Mouse (Mus musculus) hindbrain, embryonic 15.5 days (tissue): ENCODE measurements at regions not wholly inside any gene's neighbourhood (a gene's known extent, or its start where the extent isn't known, plus 50 kb on each side); places are given as distances from the start of the nearest gene placed in this dataset.

Source experiments
- ATAC-seq: fragments of 200-750 bp; cut with Nextera tagmentation; 2 replicates; pipeline ENCODE4 v1.8.0; 2017; ENCODE audit warnings: low read depth, moderate number of reproducible peaks, moderate TSS enrichment; ENCODE audit not compliant: low FRiP score
- H3K27ac ChIP-seq: fragments of 300-500 bp; sonication (generic); replicated peaks from 2 replicates; pipeline ENCODE4 v1.5.1; 2015; ENCODE audit warnings: mild to moderate bottlenecking, inconsistent platforms
- H3K27me3 ChIP-seq: fragments of 300-500 bp; sonication (generic); 2 replicates; pipeline ENCODE4 v1.6.1; 2015; ENCODE audit warnings: control low read depth, inconsistent platforms
- H3K36me3 ChIP-seq: fragments of 300-500 bp; sonication (generic); 2 replicates; pipeline ENCODE4 v1.6.1; 2015; ENCODE audit warnings: control low read depth, inconsistent platforms
- H3K4me1 ChIP-seq: fragments of 300-500 bp; sonication (generic); replicated peaks from 2 replicates; pipeline ENCODE4 v1.6.1; 2015; ENCODE audit warnings: control low read depth, inconsistent platforms
- H3K4me2 ChIP-seq: fragments of 300-500 bp; sonication (generic); 2 replicates; pipeline ENCODE4 v1.6.1; 2015; ENCODE audit warnings: moderate library complexity, mild to moderate bottlenecking, inconsistent platforms
- H3K4me3 ChIP-seq: fragments of 300-500 bp; sonication (generic); 2 replicates; pipeline ENCODE4 v1.5.1; 2015; ENCODE audit warnings: mild to moderate bottlenecking, inconsistent platforms
- H3K9ac ChIP-seq: fragments of 300-500 bp; sonication (generic); 2 replicates; pipeline ENCODE4 v1.6.1; 2015; ENCODE audit warnings: inconsistent platforms
- H3K9me3 ChIP-seq: fragments of 300-500 bp; sonication (generic); 2 replicates; pipeline ENCODE4 v1.6.1; 2016; ENCODE audit warnings: control low read depth, inconsistent platforms
- WGBS: fragments of 180-500 bp; shearing (Covaris S2); methylation state at CpG from one replicate; pipeline ENCODE4 v1.1.7; 2015; 5-methylcytosine and 5-hydroxymethylcytosine counted together

DNA sequence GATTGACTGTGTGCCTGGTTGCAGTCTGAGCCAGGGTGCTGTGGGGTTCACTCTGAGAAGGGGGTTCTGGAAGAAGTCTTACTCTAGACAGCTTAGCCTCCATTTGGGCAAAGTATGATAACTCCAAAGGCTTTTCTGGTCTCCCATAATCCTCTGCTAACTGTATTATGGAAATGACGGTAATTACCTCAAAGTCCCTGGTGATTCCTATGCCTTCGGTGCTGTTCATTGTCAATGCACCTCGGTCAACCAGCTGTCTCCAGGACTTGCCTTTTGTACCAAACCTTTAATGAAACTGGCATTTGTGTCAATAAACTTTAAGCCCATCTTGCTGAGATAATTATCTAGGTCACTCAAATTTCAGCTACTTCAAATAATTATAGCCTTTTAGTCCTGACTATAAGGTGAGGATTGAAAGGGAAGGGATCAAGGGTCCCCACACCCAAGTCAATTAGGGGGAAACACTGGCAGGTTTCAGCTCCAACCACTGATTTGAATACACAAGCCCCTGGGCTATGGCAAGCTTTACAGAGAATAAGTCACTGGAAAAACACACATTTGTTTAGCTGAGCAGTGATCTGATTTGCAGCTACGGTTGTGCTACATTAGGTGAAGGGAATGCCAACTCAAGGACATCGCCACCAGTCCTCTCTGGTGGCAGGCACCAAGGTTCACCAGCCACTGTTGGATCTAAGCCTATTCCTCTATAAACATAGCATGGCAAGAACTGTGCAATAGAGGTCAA lies 177.5 kb downstream of the Cartpt start:
- Histone ChIP-seq H3K9ac (no peak overlapping the region), H3K4me2 (no peak overlapping the region; the same call in 1 of the 2 replicates), H3K9me3 (no peaks in the 10 kb centered on the region), H3K27ac (peak overlapping the region; percentile 50), H3K36me3 (no peaks in the 10 kb centered on the region), H3K4me1 (peaks cover 12% of the 10 kb centered on the region), H3K27me3 (no peaks in the 10 kb centered on the region), H3K4me3 (no peak overlapping the region)
- WGBS: 46% methylated on average over 5 of the region's 5 CpGs
- no peak for ATAC-seq

DNA sequence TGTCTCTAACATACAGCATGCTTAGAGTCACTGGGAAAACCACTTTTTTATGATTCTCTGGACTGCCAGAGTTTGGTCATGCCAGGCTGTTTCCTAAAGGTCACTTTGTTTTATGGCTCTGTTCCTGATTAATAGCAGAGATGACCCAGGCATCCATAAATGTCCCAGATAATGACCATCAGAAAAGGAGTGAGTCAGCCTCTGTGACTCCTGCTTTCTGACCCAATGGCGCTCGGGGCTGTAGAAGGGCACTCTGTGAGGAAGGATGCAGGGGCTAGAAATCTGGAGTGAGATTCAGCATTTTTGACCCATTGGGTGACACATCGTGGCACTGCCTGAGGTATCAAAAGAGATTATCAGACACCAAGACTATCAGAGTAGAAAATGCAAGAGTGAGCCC lies 180.3 kb downstream of the Cartpt start:
- H3K4me1 ChIP-seq: peaks cover 12% of the 10 kb centered on the region
- no peak overlapping the region for H3K4me2 ChIP-seq
- ATAC-seq: no peak
- WGBS: 93% methylated on average over 3 of the region's 3 CpGs
- no peaks in the 10 kb centered on the region for H3K27me3 ChIP-seq
- H3K27ac ChIP-seq: no peak overlapping the region
- H3K4me3 ChIP-seq: no peak overlapping the region
- no peaks in the 10 kb centered on the region for H3K36me3 ChIP-seq
- no peaks in the 10 kb centered on the region for H3K9me3 ChIP-seq
- no peak overlapping the region for H3K9ac ChIP-seq

DNA sequence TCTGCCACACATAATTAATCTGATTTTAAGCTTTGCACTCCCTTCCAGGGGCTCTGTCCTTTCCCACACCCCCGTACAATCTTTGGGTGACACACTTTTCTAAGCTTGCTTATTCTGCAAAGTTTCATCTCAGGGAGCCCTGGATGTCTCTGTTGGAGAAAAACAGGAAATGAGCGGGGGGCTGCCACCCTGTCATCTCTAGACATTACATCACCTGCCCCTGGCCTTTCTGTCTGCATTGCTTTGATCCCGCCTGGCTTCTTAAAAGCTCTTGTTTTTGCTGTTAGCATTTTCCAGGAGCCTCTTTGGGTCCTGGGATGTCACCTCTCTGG lies 180.2 kb upstream of the Map1b start:
- no peaks in the 10 kb centered on the region for H3K36me3 ChIP-seq
- H3K4me1 ChIP-seq: 0 out of 2 replicates have a peak, but pooled peaks cover 9% of the 10 kb centered on the region
- H3K27ac ChIP-seq: 0 out of 2 replicates have a peak overlapping the region, but pooled peaks have one; percentile 52
- H3K4me2 ChIP-seq: no peak overlapping the region
- no peak overlapping the region for H3K9ac ChIP-seq
- no peaks in the 10 kb centered on the region for H3K27me3 ChIP-seq
- H3K9me3 ChIP-seq: no peaks in the 10 kb centered on the region
- 59% methylated on average over 3 of the region's 3 CpGs for WGBS
- no peak for ATAC-seq
- no peak overlapping the region for H3K4me3 ChIP-seq

DNA sequence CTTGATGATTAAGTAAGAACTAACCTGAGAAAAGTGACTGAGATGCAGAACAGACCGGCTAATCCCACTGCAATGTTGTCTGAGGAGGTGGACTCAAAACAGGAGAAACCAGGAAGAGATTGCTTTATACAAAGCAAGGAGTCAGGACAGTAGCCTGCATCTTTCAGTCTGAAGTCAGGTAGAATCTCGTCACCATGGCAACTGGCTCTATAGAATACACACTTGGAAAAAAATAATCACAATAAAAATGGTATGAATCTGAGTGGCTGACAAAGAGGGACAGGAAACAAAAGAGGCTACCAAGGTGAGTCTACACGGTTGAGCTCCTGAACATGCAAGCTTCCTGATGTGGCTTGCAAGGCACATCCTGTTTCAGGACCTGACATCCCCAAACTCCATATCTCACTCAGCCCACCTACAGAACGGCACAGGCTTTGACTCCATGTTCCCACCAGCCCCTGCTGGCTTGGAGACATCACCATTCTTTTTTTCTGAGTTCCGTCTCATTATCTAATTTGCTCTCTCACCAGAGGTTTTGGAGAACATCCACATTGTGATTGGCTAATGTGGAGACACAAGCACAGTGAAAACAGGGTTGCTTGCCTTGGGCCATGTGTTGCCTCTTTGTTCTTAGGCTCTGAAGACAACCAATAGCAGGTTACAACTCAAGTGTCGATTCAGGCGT lies 179.7 kb upstream of the Map1b start:
- H3K9me3 ChIP-seq: no peaks in the 10 kb centered on the region
- no peaks in the 10 kb centered on the region for H3K36me3 ChIP-seq
- H3K9ac ChIP-seq: no peak overlapping the region
- H3K27me3 ChIP-seq: no peaks in the 10 kb centered on the region
- WGBS: 54% methylated on average over 7 of the region's 7 CpGs
- H3K4me1 ChIP-seq: 0 out of 2 replicates have a peak, but pooled peaks cover 9% of the 10 kb centered on the region
- H3K4me3 ChIP-seq: no peak overlapping the region
- peak overlapping the region; percentile 52; the same call in 1 of the 2 replicates for H3K27ac ChIP-seq
- ATAC-seq: no peak
- H3K4me2 ChIP-seq: no peak overlapping the region

DNA sequence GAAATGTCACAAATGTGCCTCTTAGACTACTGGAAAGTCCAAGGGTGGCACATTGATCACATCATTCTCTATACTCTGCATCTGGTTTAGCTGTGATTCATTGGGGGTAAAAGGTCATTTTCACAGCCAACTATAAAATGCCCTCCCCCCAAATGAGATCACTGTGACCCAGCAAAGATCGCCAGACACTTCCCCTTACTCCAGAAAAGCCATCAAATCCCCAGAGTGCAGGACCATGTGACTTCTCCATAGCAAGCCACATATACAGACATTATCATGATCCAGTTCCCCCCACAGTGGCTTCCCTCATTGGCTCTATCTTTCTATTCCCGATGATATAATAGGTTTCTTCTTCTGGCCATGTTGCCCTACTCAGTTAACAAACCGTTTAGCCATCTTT lies 163.6 kb upstream of the Map1b start:
- Histone ChIP-seq H3K4me1 (0 out of 2 replicates have a peak, but pooled peaks cover 6% of the 10 kb centered on the region), H3K36me3 (no peaks in the 10 kb centered on the region), H3K9me3 (no peaks in the 10 kb centered on the region), H3K27ac (no peak overlapping the region), H3K4me3 (no peak overlapping the region), H3K9ac (no peak overlapping the region), H3K4me2 (no peak overlapping the region), H3K27me3 (no peaks in the 10 kb centered on the region)
- ATAC-seq: no peak
- WGBS: 88% methylated on average over 3 of the region's 3 CpGs

DNA sequence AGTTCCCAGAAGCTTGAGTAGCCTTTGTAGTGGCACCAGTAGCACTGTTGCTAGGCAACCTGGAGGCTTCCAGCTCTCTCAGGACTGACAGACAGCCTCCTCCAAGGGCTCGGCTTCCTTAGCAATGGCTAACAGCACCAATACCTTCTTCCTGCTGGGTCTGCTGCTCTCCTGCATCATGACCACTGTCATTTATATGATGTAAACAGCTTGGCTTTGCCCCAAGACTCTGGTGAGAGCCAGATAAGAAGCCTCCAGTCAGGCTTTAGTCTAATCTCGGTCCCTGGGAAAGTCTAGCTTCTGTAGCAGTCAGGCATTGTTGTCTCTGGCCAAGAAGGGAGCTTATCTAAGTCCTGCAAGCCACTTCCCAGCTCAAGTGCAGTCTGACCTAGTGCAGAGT lies 163.1 kb upstream of the Map1b start:
- Histone ChIP-seq H3K4me1 (0 out of 2 replicates have a peak, but pooled peaks cover 6% of the 10 kb centered on the region), H3K4me2 (no peak overlapping the region), H3K36me3 (no peaks in the 10 kb centered on the region), H3K9ac (no peak overlapping the region), H3K27me3 (no peaks in the 10 kb centered on the region), H3K9me3 (no peaks in the 10 kb centered on the region), H3K27ac (no peak overlapping the region), H3K4me3 (no peak overlapping the region)
- 33% methylated on average over 2 of the region's 2 CpGs for WGBS
- ATAC-seq: no peak

DNA sequence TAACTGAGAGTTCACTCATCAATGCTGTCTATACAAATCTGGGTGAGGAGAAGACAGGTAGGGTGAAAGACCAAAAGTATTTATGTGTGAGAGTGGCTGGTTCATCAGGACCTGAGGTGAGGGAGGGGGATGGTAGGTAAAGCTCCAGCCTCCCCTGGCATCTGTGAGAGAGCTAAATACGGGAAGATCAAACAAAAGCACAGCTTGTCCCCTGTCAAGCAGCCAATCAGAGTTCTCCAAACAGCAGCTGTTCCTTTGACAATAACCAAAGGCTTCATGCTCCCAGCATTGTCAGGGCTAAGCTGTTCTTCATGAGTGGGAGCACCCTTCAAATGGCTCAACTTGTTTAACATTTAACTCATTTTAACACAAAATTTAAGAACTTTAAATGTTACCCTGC lies 160.1 kb upstream of the Map1b start:
- WGBS: 5% methylated on average over 1 of the region's 1 CpGs
- no peaks in the 10 kb centered on the region for H3K27me3 ChIP-seq
- H3K9me3 ChIP-seq: no peaks in the 10 kb centered on the region
- ATAC-seq: no peak
- no peaks in the 10 kb centered on the region for H3K36me3 ChIP-seq
- H3K4me2 ChIP-seq: no peak overlapping the region
- H3K4me1 ChIP-seq: peaks cover 13% of the 10 kb centered on the region; the same call in 1 of the 2 replicates
- no peak overlapping the region for H3K9ac ChIP-seq
- no peak overlapping the region for H3K4me3 ChIP-seq
- no peak overlapping the region for H3K27ac ChIP-seq

DNA sequence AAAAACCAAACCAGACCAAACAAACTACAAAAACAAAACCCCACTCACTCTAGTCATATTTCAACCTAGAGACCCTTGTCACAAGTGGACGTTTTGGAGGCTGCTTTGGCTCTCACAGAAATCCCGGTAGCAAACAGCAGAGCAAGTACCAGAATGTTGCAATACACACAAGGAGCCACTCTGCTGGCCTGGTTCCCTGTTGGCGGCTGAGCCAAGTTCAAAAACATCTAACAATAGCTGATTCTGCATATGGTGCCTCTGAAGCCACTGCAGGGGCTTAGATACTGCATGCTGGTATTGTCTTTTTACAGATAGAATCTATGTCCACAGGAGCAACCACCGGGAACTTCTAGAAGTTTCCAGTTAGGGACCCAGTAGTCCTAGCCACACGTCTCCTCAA lies 159.6 kb upstream of the Map1b start:
- Histone ChIP-seq H3K4me2 (no peak overlapping the region), H3K36me3 (no peaks in the 10 kb centered on the region), H3K27ac (no peak overlapping the region), H3K4me1 (peaks cover 18% of the 10 kb centered on the region), H3K27me3 (no peaks in the 10 kb centered on the region), H3K9ac (no peak overlapping the region), H3K9me3 (no peaks in the 10 kb centered on the region), H3K4me3 (no peak overlapping the region)
- 53% methylated on average over 5 of the region's 5 CpGs for WGBS
- no peak for ATAC-seq

DNA sequence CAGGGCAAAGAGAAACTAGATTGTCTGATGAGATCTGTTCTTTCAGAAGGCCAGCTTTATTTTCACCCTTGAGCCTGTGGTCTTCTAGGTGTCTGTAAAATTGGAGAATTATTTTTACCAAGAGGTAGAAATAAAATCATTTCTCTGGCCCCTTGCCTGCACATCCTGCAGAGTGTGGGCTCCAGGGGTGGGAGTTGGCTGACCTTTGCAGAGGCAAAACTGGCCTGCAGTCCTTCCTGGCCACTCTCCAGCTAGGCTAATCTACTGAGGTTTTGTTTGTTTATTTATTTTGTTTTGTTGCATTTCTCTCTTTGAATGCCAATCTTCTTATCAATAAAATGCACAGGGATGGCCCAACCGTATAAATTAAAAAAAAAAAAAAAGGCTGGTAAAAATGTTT lies 156.4 kb upstream of the Map1b start:
- H3K9me3 ChIP-seq: no peaks in the 10 kb centered on the region
- H3K4me2 ChIP-seq: no peak overlapping the region
- H3K9ac ChIP-seq: no peak overlapping the region
- no peaks in the 10 kb centered on the region for H3K36me3 ChIP-seq
- no peak overlapping the region for H3K4me3 ChIP-seq
- H3K27me3 ChIP-seq: no peaks in the 10 kb centered on the region
- H3K4me1 ChIP-seq: peaks cover 16% of the 10 kb centered on the region
- no peak overlapping the region for H3K27ac ChIP-seq
- no peak for ATAC-seq
- 76% methylated on average over 1 of the region's 1 CpGs for WGBS

DNA sequence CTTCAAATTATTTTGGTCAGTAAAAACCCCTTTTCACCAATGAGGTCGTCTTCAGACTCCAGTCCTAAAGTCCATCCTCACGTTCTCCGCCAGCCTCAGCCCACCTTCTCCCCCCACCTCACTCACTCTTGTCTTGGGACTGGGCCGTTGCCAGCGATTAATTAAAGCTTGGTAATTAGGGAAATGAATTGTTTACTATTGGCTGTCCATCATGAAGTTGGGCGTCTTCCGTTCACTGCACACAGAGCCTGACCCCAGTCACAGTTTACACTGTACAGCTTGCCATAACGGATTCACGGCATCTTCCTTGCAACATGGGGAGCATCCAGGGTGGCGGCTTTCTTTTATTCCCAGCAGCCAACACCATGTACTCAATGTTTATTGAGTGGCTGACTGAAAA lies 155.4 kb upstream of the Map1b start:
- ATAC-seq: no peak; the same call in 1 of the 2 replicates
- Histone ChIP-seq H3K36me3 (no peaks in the 10 kb centered on the region), H3K4me2 (no peak overlapping the region), H3K27me3 (no peaks in the 10 kb centered on the region), H3K4me3 (no peak overlapping the region), H3K9me3 (no peaks in the 10 kb centered on the region), H3K4me1 (peaks cover 16% of the 10 kb centered on the region), H3K9ac (no peak overlapping the region), H3K27ac (no peak overlapping the region)
- 44% methylated on average over 10 of the region's 10 CpGs for WGBS

DNA sequence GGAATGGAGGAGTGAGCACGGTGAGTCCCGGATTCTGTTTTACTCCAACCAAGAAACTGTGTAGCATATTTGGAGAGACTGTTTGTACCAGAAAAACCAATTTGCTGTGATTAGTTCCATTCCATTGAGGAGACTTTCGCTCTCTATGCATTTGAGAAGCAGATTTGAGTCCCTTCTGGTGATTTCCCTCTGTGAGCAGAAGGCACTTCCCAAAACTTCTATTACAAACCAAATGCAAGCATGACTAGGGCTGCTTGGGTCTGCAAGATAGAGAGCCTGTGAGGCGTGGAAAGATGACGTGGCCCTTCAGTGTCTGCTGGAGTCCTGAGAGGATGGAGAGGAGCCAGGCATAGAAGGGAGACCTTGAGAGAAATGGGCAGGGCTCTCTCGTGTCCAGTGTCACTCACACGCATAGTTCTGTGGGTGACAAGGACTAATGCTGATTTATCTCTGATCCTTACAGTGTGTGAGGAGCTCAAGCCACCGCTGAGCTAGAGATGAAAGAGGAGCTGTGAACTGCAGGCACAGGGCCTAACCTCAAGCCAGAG lies 153.7 kb upstream of the Map1b start:
- Histone ChIP-seq H3K27me3 (no peaks in the 10 kb centered on the region), H3K4me1 (peaks cover 16% of the 10 kb centered on the region), H3K4me3 (no peak overlapping the region), H3K36me3 (no peaks in the 10 kb centered on the region), H3K27ac (no peak overlapping the region), H3K9me3 (no peaks in the 10 kb centered on the region), H3K4me2 (no peak overlapping the region), H3K9ac (no peak overlapping the region)
- WGBS: 81% methylated on average over 8 of the region's 8 CpGs
- ATAC-seq: no peak

DNA sequence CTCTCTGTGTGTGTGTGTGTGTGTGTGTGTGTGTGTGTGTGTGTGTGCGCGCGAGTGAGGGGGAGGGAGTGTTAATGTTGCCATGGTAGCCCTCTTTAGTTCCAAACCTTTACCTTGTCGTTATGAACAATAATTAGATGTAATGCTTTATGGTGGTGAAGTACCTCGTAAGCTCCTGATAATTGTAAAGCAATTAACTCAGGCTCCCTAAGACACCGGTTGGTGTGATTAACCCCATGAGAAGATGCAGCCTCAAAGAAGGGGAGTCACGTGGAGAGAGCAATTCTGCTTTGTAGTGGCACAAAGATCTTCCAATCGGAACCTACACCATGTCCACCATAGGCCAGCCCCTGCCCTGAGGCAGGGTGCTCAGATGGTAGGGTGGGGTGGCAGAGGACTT lies 152.3 kb upstream of the Map1b start:
- Histone ChIP-seq H3K27me3 (no peaks in the 10 kb centered on the region), H3K4me2 (no peak overlapping the region), H3K36me3 (no peaks in the 10 kb centered on the region), H3K9ac (no peak overlapping the region), H3K4me3 (no peak overlapping the region), H3K4me1 (peaks cover 16% of the 10 kb centered on the region), H3K9me3 (no peaks in the 10 kb centered on the region), H3K27ac (no peak overlapping the region)
- 50% methylated on average over 8 of the region's 8 CpGs for WGBS
- ATAC-seq: peak; percentile 51
